Mouse (Mus musculus) megakaryocyte, embryonic 14.5 days (primary cell): Measurements from ENCODE around the gene Lrrc66.

Experiments used
- FLI1 ChIP-seq: IDR thresholded peaks from 2 replicates; pipeline ENCODE4 v1.6.1; 2012; ENCODE audit warnings: low read length, inconsistent platforms, mixed read lengths
- GATA1 ChIP-seq: IDR thresholded peaks from 3 replicates; pipeline ENCODE4 v1.6.1; 2012; ENCODE audit warnings: mixed read lengths, low read length, inconsistent platforms, borderline replicate concordance

GRCm38 (mm10) chr5:73602865-73603264 is 29.5 kb downstream of the Lrrc66 start:
- TF ChIP-seq GATA1 (no peak), FLI1 (no peak)
